Mouse (Mus musculus): ENCODE results near the gene Raet1e. TPM values are rescaled to one million over a fixed set of nuclear protein-coding genes. Genes with fewer than 3 reads are reported as not detected.
"Not testable (repeated sequence)": the region's sequence is repeated elsewhere in the genome, so short reads cannot be mapped to it uniquely, and the experiment has no call there.

Raet1e gene
- polyA plus RNA-seq, 1 experiment from 2014 or later: 2.6 TPM

- not testable (repeated sequence) for H3K27ac ChIP-seq (replicated peaks); H3K4me1 ChIP-seq (replicated peaks); H3K9ac ChIP-seq; H3K27me3 ChIP-seq; H3K4me3 ChIP-seq (replicated peaks); H3K36me3 ChIP-seq (replicated peaks); H3K4me2 ChIP-seq; H3K9me3 ChIP-seq (replicated peaks)
- peak; percentile 5; the same call in 1 of the 2 replicates for ATAC-seq (ENCODE audit: insufficient read depth)
- WGBS (ENCODE audit: insufficient replicate concordance): 2% methylated on average over 8 of the region's 11 CpGs
Measured at GRCm38 (mm10) chr10:22212012-22212696, 53.8 kb downstream of the Raet1e start.

DNA sequence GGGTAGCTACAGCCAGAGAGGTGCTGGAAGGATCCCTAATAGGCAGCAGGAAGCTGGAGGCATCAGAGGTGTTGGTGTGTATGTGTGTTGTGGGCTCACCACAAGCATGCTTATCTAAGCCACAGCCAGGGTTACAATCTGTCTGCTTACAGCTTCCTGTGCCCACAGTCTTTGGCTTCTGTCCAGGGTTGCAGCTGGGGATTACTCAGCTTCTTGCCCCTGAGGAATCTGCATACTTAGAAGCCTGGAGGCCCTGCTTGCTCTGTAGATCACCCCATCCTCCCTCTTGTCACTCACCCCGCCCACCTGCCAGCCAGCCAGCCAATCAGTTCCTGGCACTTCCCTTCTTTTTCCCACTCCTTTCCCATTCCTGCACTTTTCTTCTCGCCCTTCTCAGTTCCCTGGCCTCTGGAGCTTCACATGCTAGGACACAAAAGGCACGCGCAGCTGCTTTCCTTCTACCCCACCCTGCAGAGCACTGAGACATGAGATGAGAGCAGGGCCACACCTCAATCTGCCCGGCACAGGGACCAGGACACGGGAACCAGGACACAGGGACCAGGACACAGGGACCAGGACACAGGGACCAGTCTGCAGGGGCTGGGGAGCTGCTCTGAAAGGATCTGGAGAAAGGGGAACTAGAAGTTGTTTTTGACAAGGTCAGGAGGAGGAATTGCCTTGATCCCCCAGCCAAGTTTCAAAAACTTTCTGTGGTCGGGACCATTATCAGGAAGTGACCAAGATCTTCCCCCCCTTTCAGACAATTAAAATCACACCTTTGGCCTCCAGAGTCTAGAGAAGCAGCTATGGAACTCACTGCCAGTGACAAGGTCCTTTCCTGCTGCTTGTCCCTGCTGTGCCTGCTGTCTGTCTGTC, 65.3 kb downstream of the Raet1e start:
- not testable (repeated sequence) for H3K4me3 ChIP-seq (replicated peaks); H3K4me1 ChIP-seq (replicated peaks); H3K9me3 ChIP-seq (replicated peaks); H3K4me2 ChIP-seq; ATAC-seq (ENCODE audit: insufficient read depth); H3K27me3 ChIP-seq; H3K36me3 ChIP-seq (replicated peaks); H3K9ac ChIP-seq; H3K27ac ChIP-seq (replicated peaks)
- 0% methylated on average over 1 of the region's 7 CpGs for WGBS (ENCODE audit: insufficient replicate concordance)

GRCm38 (mm10) chr10:22265060-22265459, 106.7 kb downstream of the Raet1e start:
- Histone ChIP-seq H3K4me3 (replicated peaks) (no peak overlapping the region), H3K36me3 (replicated peaks) (no peaks in the 10 kb centered on the region), H3K27ac (replicated peaks) (no peak overlapping the region), H3K27me3 (no peaks in the 10 kb centered on the region), H3K4me2 (no peak overlapping the region), H3K9me3 (replicated peaks) (no peaks in the 10 kb centered on the region), H3K9ac (no peak overlapping the region), H3K4me1 (replicated peaks) (no peaks in the 10 kb centered on the region)
- WGBS (ENCODE audit: insufficient replicate concordance): 72% methylated on average over 8 of the region's 8 CpGs
- no peak for ATAC-seq (ENCODE audit: insufficient read depth)

- ATAC-seq (ENCODE audit: insufficient read depth); H3K9me3 ChIP-seq (replicated peaks); H3K4me1 ChIP-seq (replicated peaks); H3K4me3 ChIP-seq (replicated peaks); H3K27ac ChIP-seq (replicated peaks); H3K36me3 ChIP-seq (replicated peaks); H3K4me2 ChIP-seq; H3K9ac ChIP-seq: not testable (repeated sequence)
- 36% methylated on average over 8 of the region's 8 CpGs for WGBS (ENCODE audit: insufficient replicate concordance)
- peaks cover 17% of the 10 kb centered on the region for H3K27me3 ChIP-seq
Measured at GRCm38 (mm10) chr10:22270879-22271786, 112.8 kb downstream of the Raet1e start.

DNA sequence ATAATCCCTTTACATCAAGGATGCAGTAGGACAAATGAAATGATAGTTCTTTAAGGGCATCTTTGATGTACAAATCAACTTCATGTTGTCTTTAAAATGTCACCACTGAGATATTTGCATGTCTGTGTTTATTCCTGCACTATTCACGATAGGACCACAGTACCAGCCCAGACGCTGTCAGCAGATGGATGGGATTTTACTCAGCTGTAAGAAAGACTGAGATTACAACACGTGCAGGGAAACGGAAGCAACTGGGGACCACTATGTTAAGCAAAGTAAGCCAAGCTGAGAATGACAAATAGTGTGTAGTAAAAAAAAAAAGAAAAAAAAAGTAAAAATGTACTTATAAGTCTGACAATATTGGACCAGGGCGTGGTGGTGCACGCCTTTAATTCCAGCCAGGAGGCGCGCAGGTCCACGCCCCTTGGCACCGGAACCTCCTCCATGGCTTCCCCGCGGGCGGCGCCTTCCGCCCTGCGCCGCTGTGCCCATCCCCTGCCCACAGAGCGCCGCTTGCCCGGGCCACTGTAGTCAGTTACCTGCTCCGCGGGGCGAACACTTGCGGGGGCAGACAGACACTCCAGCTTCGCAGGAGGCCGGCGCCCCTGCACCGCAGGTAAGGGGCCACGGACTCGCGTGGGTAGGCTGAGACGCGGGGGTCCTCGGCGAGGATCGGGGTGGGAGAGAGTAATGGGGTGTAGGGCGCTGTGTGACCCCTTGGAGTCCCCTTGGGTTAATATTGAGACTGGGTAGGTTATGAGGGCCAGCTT, 114.7 kb downstream of the Raet1e start:
- Histone ChIP-seq H3K4me3 (replicated peaks) (peak overlapping the region; percentile 31), H3K4me2 (peak overlapping the region; percentile 58), H3K27me3 (peaks cover 17% of the 10 kb centered on the region)
- H3K4me1 ChIP-seq (replicated peaks); H3K9me3 ChIP-seq (replicated peaks); H3K9ac ChIP-seq; H3K27ac ChIP-seq (replicated peaks); H3K36me3 ChIP-seq (replicated peaks); ATAC-seq (ENCODE audit: insufficient read depth): not testable (repeated sequence)
- WGBS (ENCODE audit: insufficient replicate concordance): 2% methylated on average over 37 of the region's 37 CpGs

- Histone ChIP-seq H3K4me2 (peak overlapping the region; percentile 58), H3K27me3 (peaks cover 17% of the 10 kb centered on the region), H3K4me3 (replicated peaks) (peak overlapping the region; percentile 31), H3K27ac (replicated peaks) (no peak overlapping the region), H3K9ac (no peak overlapping the region), H3K36me3 (replicated peaks) (no peaks in the 10 kb centered on the region), H3K4me1 (replicated peaks) (no peaks in the 10 kb centered on the region), H3K9me3 (replicated peaks) (no peaks in the 10 kb centered on the region)
- no peak for ATAC-seq (ENCODE audit: insufficient read depth)
- WGBS (ENCODE audit: insufficient replicate concordance): under 1% methylated on average over 41 of the region's 41 CpGs
Measured at GRCm38 (mm10) chr10:22273684-22274305, 115.4 kb downstream of the Raet1e start.

DNA sequence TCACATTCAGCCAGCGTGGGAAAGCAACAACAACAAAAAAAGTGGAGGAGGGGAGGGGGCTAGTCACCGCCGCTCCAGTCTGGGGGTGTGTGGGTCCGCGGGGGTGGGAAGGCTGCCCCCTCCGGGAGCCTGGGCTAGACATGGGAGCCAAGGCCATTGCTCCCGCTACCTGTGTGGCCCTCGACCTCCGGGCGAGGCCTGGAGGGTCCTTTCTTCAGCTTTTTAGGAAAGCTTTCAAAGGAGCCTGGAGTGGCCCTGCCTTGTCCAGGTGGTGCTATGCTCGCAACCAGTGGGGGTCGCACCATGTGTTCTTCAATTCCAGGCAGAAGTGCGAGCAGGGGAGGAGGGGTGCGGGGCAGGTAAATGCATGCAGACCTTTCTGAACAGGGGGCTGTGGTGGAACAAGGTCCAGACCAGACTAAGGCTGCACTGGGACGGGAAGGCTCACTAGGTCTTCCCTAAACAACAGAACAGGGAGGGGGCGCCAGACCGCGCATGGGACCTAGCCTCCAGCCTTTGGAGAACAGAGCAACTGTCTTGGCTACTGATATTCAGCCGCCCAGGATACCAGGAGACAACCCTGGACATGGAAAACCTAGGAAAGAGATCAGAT, 116.2 kb downstream of the Raet1e start:
- H3K4me1 ChIP-seq (replicated peaks): no peaks in the 10 kb centered on the region
- peaks cover 17% of the 10 kb centered on the region for H3K27me3 ChIP-seq
- H3K27ac ChIP-seq (replicated peaks): no peak overlapping the region
- peak overlapping the region; percentile 58 for H3K4me2 ChIP-seq
- no peak overlapping the region for H3K9ac ChIP-seq
- WGBS (ENCODE audit: insufficient replicate concordance): 8% methylated on average over 19 of the region's 19 CpGs
- no peaks in the 10 kb centered on the region for H3K36me3 ChIP-seq (replicated peaks)
- H3K9me3 ChIP-seq (replicated peaks): no peaks in the 10 kb centered on the region
- no peak overlapping the region for H3K4me3 ChIP-seq (replicated peaks)
- ATAC-seq (ENCODE audit: insufficient read depth): no peak

DNA sequence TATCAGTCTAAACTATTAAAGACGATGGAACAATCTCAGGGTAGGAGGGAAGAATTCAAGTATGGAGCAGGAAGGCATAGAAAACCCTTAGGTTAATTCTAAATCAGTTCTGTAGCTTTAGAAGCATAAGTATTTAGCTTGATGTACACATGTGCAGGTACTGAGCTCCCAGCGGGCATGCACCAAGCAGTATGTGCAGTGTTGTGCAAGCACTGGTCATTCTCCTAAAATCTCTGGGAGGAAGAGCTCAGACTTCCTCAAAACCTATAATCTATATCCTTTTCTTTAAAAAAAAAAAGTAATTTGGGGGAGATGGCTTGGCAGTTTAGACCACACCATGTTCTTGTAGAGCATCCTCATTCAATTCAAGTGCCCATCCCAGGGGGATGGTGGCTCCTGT, 120.1 kb downstream of the Raet1e start:
- not testable (repeated sequence) for H3K9me3 ChIP-seq (replicated peaks); H3K4me2 ChIP-seq; H3K4me1 ChIP-seq (replicated peaks); H3K27ac ChIP-seq (replicated peaks); H3K36me3 ChIP-seq (replicated peaks); H3K4me3 ChIP-seq (replicated peaks); H3K9ac ChIP-seq; ATAC-seq (ENCODE audit: insufficient read depth)
- 63% methylated on average over 2 of the region's 2 CpGs for WGBS (ENCODE audit: insufficient replicate concordance)
- peaks cover 13% of the 10 kb centered on the region for H3K27me3 ChIP-seq

DNA sequence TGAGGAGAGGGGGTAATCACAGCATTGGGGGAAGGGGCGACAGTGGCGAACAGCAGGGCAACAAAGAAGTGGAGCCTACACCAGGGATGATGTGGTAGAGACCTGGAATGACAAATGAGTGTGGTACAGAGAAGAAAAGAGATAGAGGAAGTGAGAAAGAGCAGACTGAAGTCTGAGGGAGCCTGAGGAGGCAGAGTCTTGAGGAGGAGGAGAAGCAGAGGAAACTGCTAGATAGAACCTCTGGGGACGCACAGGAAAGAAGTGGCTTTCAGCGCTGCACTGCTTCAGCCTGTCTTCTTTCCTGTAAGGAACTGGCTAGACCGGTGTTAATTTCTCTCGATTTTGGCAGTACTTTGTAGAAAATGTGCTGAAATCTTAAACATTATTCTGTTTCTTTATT, 124.4 kb downstream of the Raet1e start:
- Histone ChIP-seq H3K36me3 (replicated peaks) (no peaks in the 10 kb centered on the region), H3K27ac (replicated peaks) (no peak overlapping the region), H3K9me3 (replicated peaks) (no peaks in the 10 kb centered on the region), H3K27me3 (no peaks in the 10 kb centered on the region), H3K4me2 (no peak overlapping the region), H3K9ac (no peak overlapping the region), H3K4me3 (replicated peaks) (no peak overlapping the region), H3K4me1 (replicated peaks) (no peaks in the 10 kb centered on the region)
- 11% methylated on average over 6 of the region's 6 CpGs for WGBS (ENCODE audit: insufficient replicate concordance)
- no peak for ATAC-seq (ENCODE audit: insufficient read depth)

DNA sequence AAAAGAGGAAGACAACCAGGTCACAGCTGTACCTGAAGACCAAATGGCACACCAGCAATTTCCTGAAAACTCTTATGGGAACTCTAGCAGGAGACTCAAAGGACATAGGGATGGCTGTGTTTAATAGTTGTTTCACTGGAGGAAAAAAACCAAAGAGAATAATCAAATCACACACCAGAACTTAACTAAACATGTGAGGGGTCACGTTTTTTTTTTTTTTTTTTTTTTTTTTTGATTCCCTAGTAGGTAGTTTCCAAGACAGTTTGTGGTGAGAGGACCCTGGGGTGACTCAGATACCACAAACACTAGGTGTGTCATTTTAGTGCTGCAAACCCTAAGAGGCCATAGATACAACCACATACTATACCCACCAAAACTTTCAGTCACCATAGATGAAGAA, 137.3 kb downstream of the Raet1e start:
- H3K4me1 ChIP-seq (replicated peaks): no peaks in the 10 kb centered on the region
- H3K9ac ChIP-seq: no peak overlapping the region
- no peak overlapping the region for H3K4me2 ChIP-seq
- no peak overlapping the region for H3K4me3 ChIP-seq (replicated peaks)
- no peak overlapping the region for H3K27ac ChIP-seq (replicated peaks)
- ATAC-seq (ENCODE audit: insufficient read depth): no peak
- WGBS (ENCODE audit: insufficient replicate concordance): 13% methylated on average over 1 of the region's 1 CpGs
- H3K36me3 ChIP-seq (replicated peaks): no peaks in the 10 kb centered on the region
- no peaks in the 10 kb centered on the region for H3K27me3 ChIP-seq
- H3K9me3 ChIP-seq (replicated peaks): no peaks in the 10 kb centered on the region
